Comparison of ENCODE assay signal across 12 mouse cellular contexts in genomic region chr2:163236057-163236456, GRCm38 (mm10). TPM values are rescaled to one million over a fixed set of nuclear protein-coding genes. Genes with fewer than 3 reads are reported as not detected.
DNase-seq lines count a peak whose midpoint lies in the region; ATAC-seq and TF ChIP-seq lines count a peak whose summit lies in the region.
"Had no signal": no experiment of that assay in that cellular context is flagged by ENCODE, and none has a peak within 500 bp of the region (broad histone marks: within the 10 kb centered on the region; RNA-seq: fewer than 3 reads in every experiment).

No protein-coding gene starts in this region.

- H3K27ac ChIP-seq in midbrain, embryonic 13.5 days = peak overlapping the region; percentile 25; the same call in 1 of the 2 replicates
- H3K27ac ChIP-seq in midbrain, embryonic 15.5 days = no peak overlapping the region
- H3K27ac ChIP-seq in neural tube, embryonic 15.5 days (replicated peaks) = 0 out of 2 replicates have a peak overlapping the region, but pooled peaks have one; percentile 10
- H3K27ac ChIP-seq in thymus, adult 2 months (ENCODE audit: control insufficient read depth, insufficient read depth, low read length) = no peak overlapping the region
- H3K27ac ChIP-seq: liver, embryonic 14.5 days had no signal

- DNase-seq in adrenal gland, postnatal 14 days = peak; percentile 29
- DNase-seq in adrenal gland, postnatal 25 days = no peak
- DNase-seq in layer of hippocampus, postnatal 14 days (ENCODE audit: low spot score in 2 of 2) = peak; percentile 45 to 84
- no peak for DNase-seq in testis, postnatal 14 days (ENCODE audit: low spot score)
- no peak for DNase-seq in thymus, adult 2 months
- DNase-seq: heart, adult 11 months; kidney, adult 8-10 months; thymus, postnatal 4 days had no signal

- no peak overlapping the region for H3K4me3 ChIP-seq in midbrain, embryonic 13.5 days (replicated peaks)
- no peak overlapping the region for H3K4me3 ChIP-seq in midbrain, embryonic 15.5 days
- H3K4me3 ChIP-seq in neural tube, embryonic 15.5 days (replicated peaks) = no peak overlapping the region
- no peak overlapping the region for H3K4me3 ChIP-seq in thymus, adult 2 months (ENCODE audit: control insufficient read depth, insufficient read depth, low read length)

- no peaks in the 10 kb centered on the region for H3K9me3 ChIP-seq in midbrain, embryonic 13.5 days
- H3K9me3 ChIP-seq in midbrain, embryonic 15.5 days = no peaks in the 10 kb centered on the region
- H3K9me3 ChIP-seq in neural tube, embryonic 15.5 days (replicated peaks) = no peaks in the 10 kb centered on the region

- H3K4me1 ChIP-seq in midbrain, embryonic 13.5 days (replicated peaks) = peaks cover 68% of the 10 kb centered on the region
- H3K4me1 ChIP-seq in midbrain, embryonic 15.5 days = peaks cover 38% of the 10 kb centered on the region
- H3K4me1 ChIP-seq in neural tube, embryonic 15.5 days = peaks cover 41% of the 10 kb centered on the region
- H3K4me1 ChIP-seq in thymus, adult 2 months (replicated peaks; ENCODE audit: control insufficient read depth, insufficient read depth, low read length) = peaks cover 27% of the 10 kb centered on the region

- H3K27me3 ChIP-seq in midbrain, embryonic 13.5 days = no peaks in the 10 kb centered on the region
- H3K27me3 ChIP-seq in midbrain, embryonic 15.5 days (replicated peaks) = no peaks in the 10 kb centered on the region
- H3K27me3 ChIP-seq in neural tube, embryonic 15.5 days (replicated peaks) = peaks cover 62% of the 10 kb centered on the region
- H3K27me3 ChIP-seq in thymus, adult 2 months (ENCODE audit: control insufficient read depth, insufficient read depth, low read length) = no peaks in the 10 kb centered on the region

- ATAC-seq in midbrain, embryonic 13.5 days = no peak
- ATAC-seq in midbrain, embryonic 15.5 days (replicated peaks) = no peak
- no peak for ATAC-seq in neural tube, embryonic 15.5 days (ENCODE audit: low FRiP score)

- WGBS in midbrain, embryonic 13.5 days = 50% methylated on average over 7 of the region's 7 CpGs
- 56% methylated on average over 7 of the region's 7 CpGs for WGBS in midbrain, embryonic 15.5 days
- 17% methylated on average over 7 of the region's 7 CpGs for WGBS in neural tube, embryonic 15.5 days
- 56% methylated on average over 7 of the region's 7 CpGs for WGBS in thymus, adult 2 months

- no peak overlapping the region for H3K4me2 ChIP-seq in midbrain, embryonic 13.5 days (replicated peaks)
- H3K4me2 ChIP-seq in midbrain, embryonic 15.5 days = no peak overlapping the region
- no peak overlapping the region for H3K4me2 ChIP-seq in neural tube, embryonic 15.5 days

- no peak for TF ChIP-seq CTCF in thymus, adult 2 months (IDR thresholded peaks at IDR 0.05; ENCODE audit: borderline replicate concordance, control insufficient read depth, extremely low read depth, insufficient read depth, low read length, poor library complexity)

- no peak overlapping the region for H3K9ac ChIP-seq in midbrain, embryonic 13.5 days (replicated peaks)
- no peak overlapping the region for H3K9ac ChIP-seq in midbrain, embryonic 15.5 days
- no peak overlapping the region for H3K9ac ChIP-seq in neural tube, embryonic 15.5 days (replicated peaks)
- H3K9ac ChIP-seq: liver, embryonic 14.5 days had no signal

- TF ChIP-seq POLR2A in thymus, adult 2 months (IDR thresholded peaks at IDR 0.05; ENCODE audit: control insufficient read depth, extremely low read depth, insufficient read depth, low read length, poor library complexity) = no peak

- no peaks in the 10 kb centered on the region for H3K36me3 ChIP-seq in midbrain, embryonic 13.5 days
- H3K36me3 ChIP-seq in midbrain, embryonic 15.5 days (replicated peaks) = no peaks in the 10 kb centered on the region
- H3K36me3 ChIP-seq in neural tube, embryonic 15.5 days = no peaks in the 10 kb centered on the region
- H3K36me3 ChIP-seq in thymus, adult 2 months (ENCODE audit: control insufficient read depth, insufficient read depth, low read length) = no peaks in the 10 kb centered on the region

RNA-seq across cellular contexts. Expression of gene Tox2, which starts 33.1 kb away (rescaled TPM):
- 5.0 and 9.4 TPM in 2 replicates for total RNA-seq in adrenal gland, postnatal 14 days (2021)
- total RNA-seq in adrenal gland, postnatal 25 days (2021) = 2.7 and 3.0 TPM in 2 replicates
- polyA plus RNA-seq in midbrain, embryonic 13.5 days (2015; fragmentation: Nextera tagmentation; extraction: Ambion mirVana) = 38.8 and 44.2 TPM in 2 replicates
- 47.4 and 55.1 TPM in 2 replicates for polyA plus RNA-seq in midbrain, embryonic 15.5 days (2015; fragmentation: Nextera tagmentation; extraction: Ambion mirVana)
- total RNA-seq in layer of hippocampus, postnatal 14 days (2021) = 10 to 100 TPM; 19.1 to 21.1 TPM
- 20.8 and 23.4 TPM in 2 replicates for polyA plus RNA-seq in neural tube, embryonic 15.5 days (2015; fragmentation: Nextera tagmentation; extraction: Ambion mirVana)
- 18.4 and 23.7 TPM in 2 replicates for polyA plus RNA-seq in thymus, adult 2 months (2012; rRNA removed)

Comparison
In these comparisons a context has a peak if more than half of its experiments do, and no peak if none do; other contexts are left out.
1. DNase-seq: peak in adrenal gland, postnatal 14 days (single experiment) and layer of hippocampus, postnatal 14 days (2 of 2); none in adrenal gland, postnatal 25 days (single experiment), testis, postnatal 14 days (single experiment) and thymus, adult 2 months (single experiment).
2. H3K27ac ChIP-seq: peak in midbrain, embryonic 13.5 days (single experiment) and neural tube, embryonic 15.5 days (single experiment); none in midbrain, embryonic 15.5 days (single experiment) and thymus, adult 2 months (single experiment).